Mouse (Mus musculus) embryonic facial prominence, embryonic 13.5 days (tissue): Measurements from ENCODE around the gene Mt4. TPM values are rescaled to one million over a fixed set of nuclear protein-coding genes. Genes with fewer than 3 reads are reported as not detected.

ENCODE experiments used
- ATAC-seq: fragments of 200-750 bp; cut with Nextera tagmentation; 2 replicates; pipeline ENCODE4 v1.8.0; 2017; ENCODE audit warnings: low read depth; ENCODE audit not compliant: insufficient number of reproducible peaks, insufficient read depth, low FRiP score, low TSS enrichment
- H3K27ac ChIP-seq: fragments of 300-500 bp; sonication (generic); 2 replicates; pipeline ENCODE4 v1.5.1; 2015; ENCODE audit warnings: moderate library complexity, mild to moderate bottlenecking, inconsistent platforms
- H3K27me3 ChIP-seq: fragments of 300-500 bp; sonication (generic); 2 replicates; pipeline ENCODE4 v1.6.1; 2015; ENCODE audit warnings: mild to moderate bottlenecking, inconsistent platforms
- H3K36me3 ChIP-seq: fragments of 300-500 bp; sonication (generic); 2 replicates; pipeline ENCODE4 v1.6.1; 2015; ENCODE audit warnings: mild to moderate bottlenecking, inconsistent platforms
- H3K4me1 ChIP-seq: fragments of 300-500 bp; sonication (generic); 2 replicates; pipeline ENCODE4 v1.6.1; 2015; ENCODE audit warnings: inconsistent platforms
- H3K4me2 ChIP-seq: fragments of 300-500 bp; sonication (generic); 2 replicates; pipeline ENCODE4 v1.6.1; 2015; ENCODE audit warnings: moderate library complexity, mild to moderate bottlenecking, inconsistent platforms
- H3K4me3 ChIP-seq: fragments of 300-500 bp; sonication (generic); 2 replicates; pipeline ENCODE4 v1.5.1; 2015; ENCODE audit warnings: mild to moderate bottlenecking, inconsistent platforms
- H3K9ac ChIP-seq: fragments of 300-500 bp; sonication (generic); 2 replicates; pipeline ENCODE4 v1.6.1; 2015; ENCODE audit warnings: mild to moderate bottlenecking, inconsistent platforms
- H3K9me3 ChIP-seq: fragments of 300-500 bp; sonication (generic); 2 replicates; pipeline ENCODE4 v1.6.1; 2016; ENCODE audit warnings: inconsistent platforms
- WGBS: fragments of 180-500 bp; shearing (Covaris S2); methylation state at CpG from one replicate; pipeline ENCODE4 v1.1.7; 2015; ENCODE audit warnings: mixed read lengths; 5-methylcytosine and 5-hydroxymethylcytosine counted together
- polyA plus RNA-seq: library from polyadenylated mRNA; unstranded; fragments of >200 nt; fragmentation: Nextera tagmentation; extraction: Ambion mirVana; gene quantifications from 2 replicates; pipeline ENCODE4 v1.2.1, GENCODE M21; 2015

Gene Mt4
- polyA plus RNA-seq, 1 experiment from 2014 or later: not detected

GRCm38 (mm10) chr8:94171321-94171755 is 34.3 kb downstream of the Mt4 start:
- Histone ChIP-seq H3K4me1 (peaks cover 23% of the 10 kb centered on the region), H3K9me3 (no peaks in the 10 kb centered on the region), H3K36me3 (no peaks in the 10 kb centered on the region), H3K27me3 (peaks cover 73% of the 10 kb centered on the region), H3K9ac (no peak overlapping the region), H3K27ac (no peak overlapping the region), H3K4me2 (peak overlapping the region; percentile 93), H3K4me3 (peak overlapping the region; percentile 50)
- WGBS: 37% methylated on average over 10 of the region's 10 CpGs
- no peak for ATAC-seq

- peak; percentile 60; the same call in 1 of the 2 replicates for ATAC-seq
- Histone ChIP-seq H3K4me2 (peak within 1 kb of the TSS; percentile 93), H3K4me1 (peaks cover 23% of the 10 kb centered on the region), H3K9ac (peak within 1 kb of the TSS; percentile 62), H3K27me3 (peaks cover 82% of the 10 kb centered on the region), H3K9me3 (no peaks in the 10 kb centered on the region), H3K27ac (no peak within 1 kb of the TSS), H3K4me3 (peak within 1 kb of the TSS; percentile 50), H3K36me3 (no peaks in the 10 kb centered on the region)
- under 1% methylated on average over 56 of the region's 56 CpGs for WGBS
Measured at GRCm38 (mm10) chr8:94172075-94172808, 35.2 kb downstream of the Mt4 start, which contains the start of gene Mt2. Mt2 (plus strand) TSS chr8:94172664.

GRCm38 (mm10) chr8:94172809-94173732 is 36.1 kb downstream of the Mt4 start:
- Histone ChIP-seq H3K9ac (peak overlapping the region; percentile 62), H3K9me3 (no peaks in the 10 kb centered on the region), H3K4me3 (peak overlapping the region; percentile 50), H3K36me3 (no peaks in the 10 kb centered on the region), H3K4me2 (peak overlapping the region; percentile 93), H3K4me1 (peaks cover 23% of the 10 kb centered on the region), H3K27ac (no peak overlapping the region), H3K27me3 (peaks cover 90% of the 10 kb centered on the region)
- 2% methylated on average over 39 of the region's 39 CpGs for WGBS
- no peak for ATAC-seq

GRCm38 (mm10) chr8:94173848-94174403 is 36.9 kb downstream of the Mt4 start:
- Histone ChIP-seq H3K27me3 (peaks cover 96% of the 10 kb centered on the region), H3K4me1 (peaks cover 28% of the 10 kb centered on the region), H3K4me2 (peak overlapping the region; percentile 93), H3K9me3 (no peaks in the 10 kb centered on the region), H3K27ac (no peak overlapping the region), H3K36me3 (no peaks in the 10 kb centered on the region), H3K4me3 (no peak overlapping the region), H3K9ac (no peak overlapping the region)
- no peak for ATAC-seq
- 40% methylated on average over 11 of the region's 11 CpGs for WGBS

GRCm38 (mm10) chr8:94174619-94175213 is 37.7 kb downstream of the Mt4 start:
- no peak overlapping the region for H3K9ac ChIP-seq
- no peak overlapping the region for H3K4me3 ChIP-seq
- H3K9me3 ChIP-seq: no peaks in the 10 kb centered on the region
- H3K4me2 ChIP-seq: no peak overlapping the region
- peaks cover 36% of the 10 kb centered on the region for H3K4me1 ChIP-seq
- WGBS: 13% methylated on average over 7 of the region's 7 CpGs
- no peak overlapping the region for H3K27ac ChIP-seq
- no peak for ATAC-seq
- H3K27me3 ChIP-seq: peaks cover 100% of the 10 kb centered on the region
- no peaks in the 10 kb centered on the region for H3K36me3 ChIP-seq

GRCm38 (mm10) chr8:94177716-94178390 is 40.9 kb downstream of the Mt4 start:
- 44% methylated on average over 7 of the region's 7 CpGs for WGBS

GRCm38 (mm10) chr8:94178857-94179712 is 42.1 kb downstream of the Mt4 start, which contains the start of gene Mt1:
Mt1 (plus strand) TSS chr8:94179082.
- Histone ChIP-seq H3K4me2 (peak within 1 kb of the TSS; percentile 83), H3K36me3 (no peaks in the 10 kb centered on the region), H3K4me1 (peaks cover 34% of the 10 kb centered on the region), H3K4me3 (peak within 1 kb of the TSS; percentile 50), H3K27me3 (peaks cover 98% of the 10 kb centered on the region), H3K9me3 (no peaks in the 10 kb centered on the region), H3K9ac (peak within 1 kb of the TSS; percentile 67), H3K27ac (no peak within 1 kb of the TSS)
- ATAC-seq: peak; percentile 74
- under 1% methylated on average over 50 of the region's 50 CpGs for WGBS

More at GRCm38 (mm10) chr8:94177716-94178390, 40.9 kb downstream of the Mt4 start:
- no peak overlapping the region for H3K9ac ChIP-seq
- H3K27me3 ChIP-seq: peaks cover 98% of the 10 kb centered on the region
- H3K4me2 ChIP-seq: no peak overlapping the region
- H3K27ac ChIP-seq: no peak overlapping the region
- H3K4me3 ChIP-seq: no peak overlapping the region
- no peaks in the 10 kb centered on the region for H3K36me3 ChIP-seq
- ATAC-seq: no peak
- H3K4me1 ChIP-seq: peaks cover 30% of the 10 kb centered on the region
- no peaks in the 10 kb centered on the region for H3K9me3 ChIP-seq

- ATAC-seq: no peak
- peak overlapping the region; percentile 50 for H3K4me3 ChIP-seq
- H3K27me3 ChIP-seq: peaks cover 98% of the 10 kb centered on the region
- no peaks in the 10 kb centered on the region for H3K36me3 ChIP-seq
- peaks cover 39% of the 10 kb centered on the region for H3K4me1 ChIP-seq
- no peak overlapping the region for H3K27ac ChIP-seq
- peak overlapping the region; percentile 83 for H3K4me2 ChIP-seq
- H3K9me3 ChIP-seq: no peaks in the 10 kb centered on the region
- WGBS: 2% methylated on average over 25 of the region's 25 CpGs
- peak overlapping the region; percentile 67; the same call in 1 of the 2 replicates for H3K9ac ChIP-seq
Measured at GRCm38 (mm10) chr8:94179713-94180560, 42.9 kb downstream of the Mt4 start.

- 0 out of 2 replicates have a peak overlapping the region, but pooled peaks have one; percentile 83 for H3K4me2 ChIP-seq
- H3K36me3 ChIP-seq: no peaks in the 10 kb centered on the region
- no peak overlapping the region for H3K9ac ChIP-seq
- H3K27ac ChIP-seq: no peak overlapping the region
- H3K27me3 ChIP-seq: peaks cover 98% of the 10 kb centered on the region
- H3K4me3 ChIP-seq: no peak overlapping the region
- ATAC-seq: no peak
- peaks cover 39% of the 10 kb centered on the region for H3K4me1 ChIP-seq
- 69% methylated on average over 1 of the region's 1 CpGs for WGBS
- no peaks in the 10 kb centered on the region for H3K9me3 ChIP-seq
Measured at GRCm38 (mm10) chr8:94180561-94180908, 43.5 kb downstream of the Mt4 start.
